Mouse (Mus musculus) forelimb bud, embryonic 11.5 days (tissue): ENCODE results near the gene Dennd1a.

ENCODE experiments used
- DNase-seq: peaks from one replicate; pipeline ENCODE4 v3.0.0-alpha.2; 2012; ENCODE audit warnings: low read depth, low spot score

The Dennd1a gene

DNA sequence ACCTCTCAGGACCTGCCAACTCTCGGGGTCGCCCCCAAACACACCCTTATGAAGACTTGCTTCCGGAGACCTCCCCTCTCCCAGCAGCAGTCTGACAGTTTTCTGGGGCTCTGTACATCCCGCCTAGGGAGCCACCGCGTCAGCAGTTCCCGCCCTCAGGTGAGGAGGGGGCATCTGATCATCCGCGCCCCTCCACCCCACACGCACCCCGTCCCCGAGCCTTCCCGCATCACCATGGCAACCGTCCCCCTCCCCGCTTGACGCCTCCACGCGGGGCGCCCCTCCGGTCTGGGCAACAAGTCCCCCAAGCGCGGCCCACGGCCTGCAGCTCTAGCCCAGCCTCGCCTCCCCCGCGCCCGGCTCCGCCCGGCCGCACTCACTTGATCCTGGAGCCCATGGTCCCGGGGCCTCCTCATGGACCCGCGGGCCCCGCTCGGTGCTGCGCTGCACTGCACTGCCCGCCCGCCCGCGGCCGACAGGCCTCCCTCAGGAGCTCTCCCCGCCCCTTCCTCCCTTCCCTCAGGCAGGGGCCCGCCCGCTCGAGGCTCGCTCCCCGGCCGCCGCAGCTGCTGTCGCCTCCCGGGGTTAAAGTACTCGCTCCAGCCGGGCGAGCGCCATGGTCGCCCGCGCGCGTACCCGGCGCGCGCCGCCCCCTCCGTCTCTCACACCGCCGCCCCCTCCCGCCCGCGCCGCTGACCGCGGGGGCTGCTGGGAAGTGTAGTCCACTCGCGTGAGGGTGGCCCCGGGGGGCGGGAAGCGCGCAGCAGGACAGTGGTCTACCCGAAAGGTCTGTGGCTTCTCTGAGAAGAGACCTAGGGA is at the start of gene Dennd1a:
TSS of gene Dennd1a (minus strand) at position 658 of the 819 bp plus-strand sequence.
- peak; percentile 88 for DNase-seq

- DNase-seq, result no peak
These were observed 49.4 kb upstream of the Dennd1a start for GRCm38 (mm10) chr2:38336606-38337005.

DNA sequence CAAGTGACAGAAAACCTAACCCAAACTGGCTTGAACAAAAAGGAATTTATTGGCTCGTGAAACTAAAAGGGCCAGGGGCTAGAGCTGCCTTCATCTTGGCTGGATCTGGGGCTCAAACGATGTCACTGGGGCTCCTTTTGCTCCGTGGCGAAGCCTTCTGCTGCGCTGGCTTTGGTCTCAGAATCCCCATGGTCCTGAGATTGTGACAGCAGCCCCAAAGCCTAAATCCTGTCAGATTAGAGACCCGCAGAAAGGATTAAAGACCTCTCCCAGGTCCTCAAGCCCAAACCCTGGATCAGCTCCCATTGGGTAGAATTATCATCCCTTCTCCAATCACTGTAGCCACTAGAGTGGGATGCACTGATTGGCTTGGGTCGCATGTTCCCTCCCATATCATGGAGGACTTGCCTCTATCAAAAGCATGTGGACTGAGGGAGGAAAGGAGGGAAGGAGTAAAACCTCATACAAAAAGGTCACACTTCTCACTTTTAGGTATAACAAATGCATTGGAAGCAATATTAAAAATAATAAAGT is 46.5 kb upstream of the Dennd1a start:
- DNase-seq, result no peak

DNA sequence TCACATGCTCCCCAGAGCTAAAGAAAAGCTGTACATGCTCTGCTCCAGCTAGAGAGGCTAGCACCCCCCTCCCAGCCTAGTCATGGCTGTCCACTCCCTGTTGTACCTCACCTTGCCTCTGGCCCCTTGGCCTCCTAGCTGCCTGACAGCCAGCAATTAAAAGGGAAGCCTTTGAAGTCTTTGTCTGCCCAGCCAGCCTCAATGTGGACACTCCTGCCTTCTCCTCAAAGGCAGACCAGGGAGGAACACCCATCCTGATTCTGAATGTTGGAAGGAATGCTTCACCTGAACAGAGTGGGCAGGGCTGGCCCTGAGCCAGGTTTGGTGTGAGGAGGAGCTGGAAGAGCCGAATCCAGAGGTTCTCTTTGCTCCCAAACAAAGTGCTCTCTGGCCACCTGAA is 39.5 kb upstream of the Dennd1a start:
- DNase-seq, result no peak

DNA sequence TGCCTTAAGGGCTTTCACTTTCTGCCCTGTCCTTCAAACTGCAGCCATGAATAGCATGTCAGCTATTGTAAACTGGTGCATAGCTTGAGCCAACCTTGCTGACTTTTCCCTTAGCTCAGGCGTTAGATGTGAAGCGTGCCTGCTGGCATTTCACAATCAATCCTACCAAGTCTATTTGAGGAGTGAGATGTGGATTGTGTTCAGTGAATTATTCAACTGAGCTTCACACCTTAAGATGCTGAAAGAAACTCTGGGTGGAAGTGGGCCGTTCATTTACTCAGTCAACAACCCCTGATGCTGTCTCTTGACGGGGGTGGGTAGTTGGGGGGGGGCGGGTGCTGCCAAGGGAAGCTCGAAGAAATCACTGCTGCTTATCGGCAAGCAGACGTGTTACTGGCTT is 36.2 kb upstream of the Dennd1a start:
- no peak for DNase-seq

- DNase-seq, result no peak
These were observed 33.7 kb upstream of the Dennd1a start for GRCm38 (mm10) chr2:38320911-38321310.

DNA sequence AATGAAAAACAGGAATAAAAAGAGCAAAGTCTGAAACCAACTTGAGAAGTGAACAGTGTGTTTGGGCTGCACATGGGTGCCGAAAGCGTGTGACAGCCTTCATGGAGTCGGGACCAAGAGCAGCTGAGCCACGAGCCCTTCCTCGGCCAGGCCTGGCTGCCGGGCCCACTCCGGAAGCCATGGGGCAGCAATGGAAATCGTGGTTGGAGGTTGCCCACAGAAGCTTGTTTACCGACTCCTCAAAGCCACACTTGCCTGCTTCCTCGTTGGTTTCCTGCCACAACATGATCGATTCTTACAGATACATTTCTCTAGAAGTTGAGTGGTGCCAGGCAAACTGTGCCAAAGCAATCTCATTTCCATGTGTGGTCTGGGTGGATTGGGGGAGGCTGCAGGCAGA is 31.9 kb upstream of the Dennd1a start:
- no peak for DNase-seq

DNA sequence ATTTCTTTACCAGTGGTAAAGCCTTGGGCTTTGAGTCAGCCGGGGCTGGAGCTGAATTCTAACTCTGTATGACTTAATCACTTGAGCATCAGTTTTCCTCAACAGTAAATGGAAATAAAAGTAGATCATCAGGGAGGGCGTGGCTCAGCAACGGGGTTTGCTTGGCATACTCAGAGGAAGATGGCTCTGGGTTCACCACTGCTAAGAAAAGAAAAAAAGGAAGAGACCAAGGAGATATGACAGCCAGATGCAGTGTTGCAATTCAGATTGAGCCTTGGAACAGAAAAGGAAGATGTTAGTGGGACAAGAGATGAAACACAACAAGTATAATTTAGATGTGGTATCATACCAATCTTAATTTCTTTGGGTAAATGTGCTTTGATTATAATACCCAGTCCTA is 26.2 kb upstream of the Dennd1a start:
- no peak for DNase-seq

GRCm38 (mm10) chr2:38312921-38313320 is 25.7 kb upstream of the Dennd1a start:
- DNase-seq, result no peak

DNA sequence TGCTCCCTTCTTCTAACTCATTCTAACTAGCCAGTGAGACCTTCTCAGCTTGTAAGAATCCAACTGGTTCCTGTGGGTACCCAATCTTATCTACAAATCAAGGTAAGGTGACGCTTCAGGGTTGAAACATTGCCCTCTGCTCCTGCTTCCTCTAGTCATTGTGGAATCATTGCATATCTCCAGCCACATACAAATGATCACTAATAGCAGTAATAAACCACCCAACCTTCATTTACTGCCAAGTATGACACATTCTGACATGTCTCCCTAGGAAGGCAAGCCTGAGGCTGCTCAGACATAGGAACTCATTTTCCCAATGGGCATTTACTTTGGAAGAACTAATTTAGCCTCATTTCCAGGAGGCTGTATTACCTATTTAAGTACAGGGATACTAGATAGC is 18.0 kb upstream of the Dennd1a start:
- no peak for DNase-seq

- DNase-seq, result no peak
These were observed 13.8 kb upstream of the Dennd1a start for GRCm38 (mm10) chr2:38300941-38301340.

GRCm38 (mm10) chr2:38295939-38296338 is 8.7 kb upstream of the Dennd1a start:
- DNase-seq, result no peak

- no peak for DNase-seq
These were observed 4.3 kb upstream of the Dennd1a start for GRCm38 (mm10) chr2:38291526-38291925.

- DNase-seq, result no peak
These were observed 1.0 kb upstream of the Dennd1a start for GRCm38 (mm10) chr2:38288226-38288625.

DNA sequence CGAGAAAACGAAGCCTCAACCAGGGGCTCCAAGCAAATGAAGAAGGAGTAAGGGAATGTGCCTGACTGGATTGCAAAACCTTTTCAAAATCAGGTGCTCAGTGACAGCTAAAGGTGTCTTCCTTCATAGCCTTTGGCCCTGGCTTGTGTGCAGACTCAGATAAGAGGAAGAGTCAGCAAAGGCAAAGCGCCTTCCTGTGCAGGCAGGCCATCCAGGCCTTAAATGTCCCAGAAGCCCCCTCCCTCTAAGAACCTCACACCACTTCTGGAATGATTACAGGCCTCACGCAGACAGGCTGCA is 807 bp downstream of the Dennd1a start:
- DNase-seq, result no peak

DNA sequence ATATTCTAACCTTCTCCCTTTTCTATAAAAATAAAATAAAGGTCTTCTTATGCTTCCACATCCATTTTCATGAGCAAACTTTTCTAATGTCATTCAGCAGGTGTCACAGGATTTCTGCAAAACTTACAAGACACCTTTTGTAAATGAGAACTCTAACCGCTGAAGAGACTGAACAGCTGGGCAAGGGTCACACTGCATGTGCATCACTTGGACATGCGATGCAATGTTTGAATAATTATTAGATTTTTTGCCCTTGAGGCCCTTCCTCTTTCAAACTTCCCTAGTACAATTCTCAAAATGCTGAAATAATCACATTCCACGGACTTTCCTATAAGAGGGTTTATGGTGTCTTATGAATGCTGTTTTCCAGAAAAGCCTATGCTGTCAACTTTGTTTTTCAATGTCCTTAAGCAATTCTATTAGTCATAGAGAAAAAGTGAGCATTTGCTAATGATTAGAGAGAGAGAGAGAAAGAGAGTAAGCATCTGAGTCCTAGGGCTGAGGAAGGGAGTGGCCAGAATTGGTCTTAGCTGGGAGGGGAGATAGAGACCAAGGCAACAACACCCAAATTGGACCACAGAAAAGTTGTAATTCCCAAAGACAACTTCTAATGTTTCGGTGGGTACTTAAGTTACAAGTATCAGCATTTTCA is 1.3 kb downstream of the Dennd1a start:
- DNase-seq, result no peak

- DNase-seq, result no peak
These were observed 3.2 kb downstream of the Dennd1a start for GRCm38 (mm10) chr2:38283961-38284360.

GRCm38 (mm10) chr2:38280376-38280775 is 6.8 kb downstream of the Dennd1a start:
- no peak for DNase-seq

DNA sequence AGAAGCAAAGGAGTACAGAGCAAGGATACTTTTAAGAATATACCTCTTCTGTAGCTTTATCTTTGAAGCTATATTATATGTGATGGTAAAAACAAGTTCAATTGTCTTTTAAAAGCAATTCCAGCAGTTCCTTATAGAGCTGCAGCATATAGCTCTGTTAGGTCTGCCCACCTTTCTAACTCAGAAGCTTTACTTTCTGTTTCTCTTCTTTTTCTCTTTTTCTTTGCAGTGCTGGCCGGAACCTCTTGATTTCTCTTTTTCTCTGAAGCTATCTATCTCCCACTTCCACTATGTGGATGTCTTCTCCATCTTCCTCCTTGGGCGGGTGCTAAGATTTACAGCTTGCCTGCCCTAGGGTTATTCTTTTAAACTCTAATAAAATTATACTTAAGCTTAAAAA is 12.2 kb downstream of the Dennd1a start:
- DNase-seq, result no peak

DNA sequence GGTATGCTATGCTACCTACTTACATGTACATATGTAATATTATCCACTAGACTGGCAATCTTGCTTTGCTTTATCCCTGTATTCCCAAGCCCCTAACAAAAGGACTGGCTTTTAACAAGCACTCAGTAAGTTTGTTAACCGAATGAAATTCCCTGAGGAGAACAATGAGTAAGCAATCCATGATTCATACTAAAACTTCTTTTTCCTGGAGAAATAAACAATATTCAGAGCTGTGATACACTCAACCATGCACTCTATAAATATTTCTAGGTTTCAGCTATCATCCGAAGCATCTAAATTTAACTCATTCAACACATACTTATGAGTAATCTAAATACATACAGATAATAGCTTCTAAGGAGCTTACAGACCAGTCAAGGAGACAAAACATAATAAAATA is 23.5 kb downstream of the Dennd1a start:
- no peak for DNase-seq

DNA sequence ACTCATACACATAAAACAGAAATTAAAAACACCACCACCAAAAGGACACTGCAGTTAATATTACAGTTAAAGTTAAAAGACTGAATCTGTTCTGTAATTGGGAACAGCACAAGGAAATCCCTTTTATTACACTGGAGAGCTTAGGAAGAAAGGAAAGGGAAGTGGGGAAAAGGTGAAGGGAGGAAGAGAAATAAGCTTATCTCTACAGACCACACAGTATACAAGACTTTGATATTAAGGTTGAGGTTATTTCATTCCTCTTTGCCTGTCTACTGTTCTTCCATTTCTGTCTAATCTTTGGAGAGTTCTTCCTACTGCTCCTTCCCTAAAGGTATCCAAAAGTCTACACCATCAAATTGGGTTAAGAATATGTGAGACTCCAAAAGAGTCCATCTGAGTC is 28.1 kb downstream of the Dennd1a start:
- DNase-seq, result no peak

DNA sequence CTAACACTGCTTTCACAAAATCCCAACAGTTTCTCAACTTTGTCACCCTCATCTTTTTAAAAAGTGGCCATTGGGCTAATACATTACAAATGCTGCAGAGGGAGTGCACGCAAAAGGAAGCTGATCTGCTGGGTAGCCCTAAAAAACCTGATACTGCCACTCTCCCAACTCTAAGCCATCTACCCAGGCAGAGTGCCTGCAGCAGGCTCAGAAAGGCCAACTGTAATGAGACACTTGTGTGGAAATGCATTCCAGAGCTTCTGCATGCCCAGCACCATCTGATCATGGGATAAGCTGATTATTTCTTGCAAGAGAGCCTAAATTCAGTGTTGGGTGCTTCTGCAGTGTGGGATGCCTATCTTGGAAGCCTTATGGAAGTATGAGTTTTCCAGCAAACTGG is 49.6 kb downstream of the Dennd1a start:
- peak; percentile 33 for DNase-seq

- DNase-seq, result no peak
These were observed 51.6 kb downstream of the Dennd1a start for GRCm38 (mm10) chr2:38235593-38235992.
